Mouse (Mus musculus) E14TG2a.4 (cell line): ENCODE results near the gene Ankmy2.

Experiments used
- H3K27me3 ChIP-seq: 2 replicates; pipeline ENCODE4 v1.6.1; 2014; ENCODE audit warnings: low read length, control low read depth; ENCODE audit not compliant: insufficient read depth
- H3K36me3 ChIP-seq: 2 replicates; pipeline ENCODE4 v1.6.1; 2014; ENCODE audit warnings: low read length, control low read depth; ENCODE audit not compliant: insufficient read depth
- H3K4me1 ChIP-seq: replicated peaks from 2 replicates; pipeline ENCODE4 v1.6.1; 2014; ENCODE audit warnings: low read depth, low read length, control low read depth
- H3K4me3 ChIP-seq: replicated peaks from 2 replicates; pipeline ENCODE4 v1.5.1; 2014; ENCODE audit warnings: mild to moderate bottlenecking, low read length
- H3K9me3 ChIP-seq: 2 replicates; pipeline ENCODE4 v1.6.1; 2014; ENCODE audit warnings: low read length, control low read depth
- CTCF ChIP-seq: conservative IDR thresholded peaks from 2 replicates; pipeline ENCODE4 v1.5.1; 2014; ENCODE audit warnings: low read length
- NANOG ChIP-seq: IDR thresholded peaks from 2 replicates; pipeline ENCODE4 v1.6.1; 2014; ENCODE audit warnings: borderline replicate concordance, low read length, mixed read lengths
- POU5F1 ChIP-seq: IDR thresholded peaks from 2 replicates; pipeline ENCODE4 v1.6.1; 2014; ENCODE audit warnings: low read length, borderline replicate concordance

The Ankmy2 gene

GRCm38 (mm10) chr12:36132254-36132653, 24.7 kb upstream of the Ankmy2 start:
- no peaks in the 10 kb centered on the region for H3K27me3 ChIP-seq
- H3K4me3 ChIP-seq, result no peak overlapping the region
- H3K4me1 ChIP-seq, result 0 out of 2 replicates have a peak, but pooled peaks cover 3% of the 10 kb centered on the region
- no peaks in the 10 kb centered on the region for H3K9me3 ChIP-seq
- peaks cover 93% of the 10 kb centered on the region for H3K36me3 ChIP-seq
- TF ChIP-seq POU5F1 (no peak), NANOG (no peak), CTCF (no peak)

DNA sequence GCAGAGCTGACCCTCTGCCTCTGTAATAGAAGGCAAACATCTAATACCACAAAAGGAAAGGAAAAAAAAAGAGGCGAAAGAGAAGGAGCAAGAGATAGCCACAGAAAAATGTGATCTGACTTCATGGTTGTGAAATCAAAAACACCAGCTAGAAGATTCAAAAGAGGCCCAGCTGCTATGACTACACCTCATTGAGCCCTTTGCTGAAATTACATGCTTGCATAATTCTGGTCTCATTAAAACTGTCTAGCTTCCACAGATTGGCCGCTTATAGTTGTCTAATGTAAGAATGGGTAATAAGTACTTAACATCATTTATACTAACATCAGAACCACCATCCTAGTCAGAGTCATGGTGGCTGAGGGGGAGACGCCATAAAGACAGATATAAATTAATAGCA, 24.2 kb upstream of the Ankmy2 start:
- Histone ChIP-seq H3K27me3 (no peaks in the 10 kb centered on the region), H3K4me3 (no peak overlapping the region)

DNA sequence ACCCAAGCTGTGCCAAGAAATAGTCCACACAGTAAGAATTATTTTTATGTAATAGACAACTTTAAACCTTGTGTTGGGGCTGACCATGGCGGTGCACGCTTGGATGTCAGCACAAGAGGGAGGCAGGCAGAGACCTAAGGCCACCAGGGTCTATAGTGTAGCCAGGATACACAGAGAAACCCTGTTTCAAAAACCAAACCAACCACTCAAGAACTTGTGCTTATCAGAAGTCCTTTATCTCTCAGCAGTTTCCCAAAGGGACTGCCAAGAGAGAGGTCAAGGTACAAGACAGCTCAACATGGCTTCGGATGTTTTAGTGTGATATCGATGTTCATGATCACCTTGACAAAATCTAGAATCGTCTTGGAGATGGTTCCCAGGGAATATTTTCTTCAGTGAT, 23.4 kb upstream of the Ankmy2 start:
- Histone ChIP-seq H3K4me3 (no peak overlapping the region), H3K9me3 (no peaks in the 10 kb centered on the region), H3K27me3 (no peaks in the 10 kb centered on the region), H3K36me3 (peaks cover 92% of the 10 kb centered on the region), H3K4me1 (peaks cover 11% of the 10 kb centered on the region; the same call in 1 of the 2 replicates)
- TF ChIP-seq NANOG, result no peak
- no peak for TF ChIP-seq CTCF
- no peak for TF ChIP-seq POU5F1

More for the DNA sequence above, 24.2 kb upstream of the Ankmy2 start:
- Histone ChIP-seq H3K4me1 (peaks cover 5% of the 10 kb centered on the region; the same call in 1 of the 2 replicates), H3K9me3 (no peaks in the 10 kb centered on the region), H3K36me3 (peaks cover 94% of the 10 kb centered on the region)
- TF ChIP-seq NANOG (no peak), CTCF (no peak), POU5F1 (no peak)

DNA sequence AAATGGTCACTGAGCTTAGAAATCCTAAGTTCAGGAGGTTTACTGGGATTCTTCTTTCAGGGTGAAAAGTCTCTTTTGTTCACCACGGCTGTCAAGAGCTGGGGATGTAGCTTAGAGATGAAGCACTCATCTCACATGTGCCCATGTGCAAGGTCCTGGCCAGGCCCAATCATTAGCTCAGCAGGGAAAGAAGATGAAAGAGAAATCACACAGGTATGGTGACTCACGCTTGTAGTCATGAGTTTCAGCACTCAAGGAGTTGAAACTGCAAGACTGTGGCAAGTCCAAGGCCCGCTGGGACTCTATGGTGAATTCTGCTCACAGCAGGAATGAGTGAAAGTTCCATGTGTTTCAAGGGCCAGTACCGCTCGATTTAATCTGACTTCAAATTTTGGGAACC, 22.8 kb upstream of the Ankmy2 start:
- Histone ChIP-seq H3K36me3 (peaks cover 92% of the 10 kb centered on the region), H3K4me3 (no peak overlapping the region), H3K9me3 (no peaks in the 10 kb centered on the region), H3K27me3 (no peaks in the 10 kb centered on the region), H3K4me1 (peaks cover 11% of the 10 kb centered on the region; the same call in 1 of the 2 replicates)
- TF ChIP-seq NANOG, result no peak
- no peak for TF ChIP-seq POU5F1
- no peak for TF ChIP-seq CTCF

GRCm38 (mm10) chr12:36135409-36135808, 21.5 kb upstream of the Ankmy2 start:
- Histone ChIP-seq H3K9me3 (no peaks in the 10 kb centered on the region), H3K4me3 (no peak overlapping the region), H3K27me3 (no peaks in the 10 kb centered on the region), H3K36me3 (peaks cover 92% of the 10 kb centered on the region), H3K4me1 (peaks cover 11% of the 10 kb centered on the region; the same call in 1 of the 2 replicates)
- no peak for TF ChIP-seq POU5F1
- TF ChIP-seq NANOG, result no peak
- TF ChIP-seq CTCF, result no peak

DNA sequence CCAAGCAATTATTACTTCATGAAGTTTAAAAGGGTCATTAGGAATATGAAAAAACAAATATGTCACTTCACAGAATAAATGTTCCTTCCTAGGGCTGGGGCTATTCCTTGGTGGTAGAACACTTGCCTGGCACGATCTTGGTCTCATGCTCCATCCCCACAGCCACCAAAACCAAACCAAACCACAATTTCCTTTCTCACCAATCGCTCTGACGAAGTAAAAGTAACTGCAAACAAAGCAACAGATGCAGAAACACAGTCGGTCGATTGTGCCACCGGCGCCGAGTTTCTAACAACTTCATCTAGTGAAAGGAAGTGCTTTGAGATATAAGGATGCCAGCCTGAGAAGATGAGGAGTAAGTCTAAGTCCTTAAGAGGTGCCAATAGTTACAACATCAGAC, 20.6 kb upstream of the Ankmy2 start:
- Histone ChIP-seq H3K27me3 (no peaks in the 10 kb centered on the region), H3K4me1 (peaks cover 18% of the 10 kb centered on the region), H3K9me3 (no peaks in the 10 kb centered on the region), H3K36me3 (peaks cover 92% of the 10 kb centered on the region), H3K4me3 (no peak overlapping the region)
- TF ChIP-seq POU5F1 (no peak), NANOG (no peak), CTCF (no peak)

DNA sequence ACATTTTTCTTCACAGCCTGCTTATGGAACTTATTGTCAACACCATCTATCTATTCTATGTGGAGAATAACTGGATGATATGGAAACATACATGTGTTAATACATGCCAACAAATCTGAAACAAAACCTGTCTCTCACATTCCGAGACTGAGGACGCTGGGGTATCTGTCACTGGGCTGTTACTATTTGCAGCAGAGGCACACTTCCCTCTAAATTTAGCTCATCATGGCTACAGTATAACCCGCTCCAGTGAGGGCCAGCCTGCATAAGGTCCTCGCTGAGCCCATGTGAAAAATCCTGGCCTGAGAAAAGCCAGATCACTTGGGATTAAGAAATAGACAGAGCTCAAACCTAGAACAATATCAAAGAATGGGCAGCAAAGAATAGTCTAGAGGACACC, 19.7 kb upstream of the Ankmy2 start:
- Histone ChIP-seq H3K4me1 (peaks cover 27% of the 10 kb centered on the region), H3K4me3 (no peak overlapping the region), H3K27me3 (no peaks in the 10 kb centered on the region), H3K9me3 (no peaks in the 10 kb centered on the region), H3K36me3 (peaks cover 84% of the 10 kb centered on the region)
- TF ChIP-seq NANOG (no peak), CTCF (no peak), POU5F1 (no peak)

DNA sequence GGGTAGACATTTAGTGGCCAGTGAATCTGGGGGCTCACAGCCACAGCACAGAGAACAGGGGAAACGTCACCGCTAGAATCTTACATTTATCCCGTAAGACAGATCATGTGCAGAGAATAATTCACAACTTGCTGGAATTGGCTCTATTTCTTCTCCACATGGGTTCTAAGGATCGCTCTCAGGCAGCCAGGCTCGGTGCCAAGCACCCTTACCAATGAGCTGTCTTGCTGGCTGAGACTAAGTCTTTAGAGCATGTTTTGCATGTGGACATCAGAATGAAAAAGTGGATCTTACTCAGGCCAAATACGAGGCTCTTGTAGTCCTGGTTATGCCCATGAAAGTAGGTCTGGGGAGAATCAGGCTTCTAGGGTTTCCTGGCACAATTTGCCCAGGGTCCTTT, 16.5 kb upstream of the Ankmy2 start:
- TF ChIP-seq POU5F1, result no peak
- TF ChIP-seq CTCF, result no peak
- no peak for TF ChIP-seq NANOG
- no peaks in the 10 kb centered on the region for H3K9me3 ChIP-seq
- no peak overlapping the region for H3K4me3 ChIP-seq
- H3K27me3 ChIP-seq, result no peaks in the 10 kb centered on the region
- peaks cover 44% of the 10 kb centered on the region for H3K4me1 ChIP-seq
- peaks cover 60% of the 10 kb centered on the region for H3K36me3 ChIP-seq

GRCm38 (mm10) chr12:36146230-36147011, 10.5 kb upstream of the Ankmy2 start:
- Histone ChIP-seq H3K9me3 (no peaks in the 10 kb centered on the region), H3K27me3 (no peaks in the 10 kb centered on the region), H3K4me1 (peaks cover 70% of the 10 kb centered on the region), H3K4me3 (no peak overlapping the region), H3K36me3 (peaks cover 38% of the 10 kb centered on the region)
- TF ChIP-seq POU5F1 (no peak), CTCF (peak; percentile 55)
